Mouse (Mus musculus) 3134 (cell line): Measurements from ENCODE around the gene Elovl6.

ENCODE experiments used
- DNase-seq: peaks from one replicate; pipeline ENCODE4 v3.0.0-alpha.2; 2011; ENCODE audit warnings: low spot score; ENCODE audit not compliant: insufficient read length; ENCODE audit errors: extremely low read depth

The Elovl6 gene

DNA sequence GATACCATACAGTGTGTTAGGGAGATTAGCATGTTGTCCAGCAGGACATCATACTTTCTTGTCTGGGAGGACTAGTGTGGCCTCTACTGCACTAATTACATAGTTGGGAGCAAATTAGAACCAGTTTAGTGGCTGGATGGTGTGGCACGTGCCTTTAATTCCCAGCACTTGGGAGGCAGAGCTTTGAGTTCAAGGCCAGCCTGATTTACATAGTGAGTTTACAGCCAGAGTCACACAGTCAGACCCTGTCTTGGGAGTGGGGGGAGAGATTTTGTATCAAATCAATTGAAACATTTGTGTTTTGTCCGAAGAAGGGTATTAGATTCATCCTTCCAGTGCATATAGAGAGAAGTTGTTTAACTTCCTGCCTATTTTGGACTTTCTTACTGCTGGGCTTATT, 8.7 kb downstream of the Elovl6 start:
- no peak for DNase-seq

GRCm38 (mm10) chr3:129541456-129541855, 9.3 kb downstream of the Elovl6 start:
- no peak for DNase-seq

- DNase-seq, result no peak
These were observed 11.2 kb downstream of the Elovl6 start for GRCm38 (mm10) chr3:129543376-129543775.

DNA sequence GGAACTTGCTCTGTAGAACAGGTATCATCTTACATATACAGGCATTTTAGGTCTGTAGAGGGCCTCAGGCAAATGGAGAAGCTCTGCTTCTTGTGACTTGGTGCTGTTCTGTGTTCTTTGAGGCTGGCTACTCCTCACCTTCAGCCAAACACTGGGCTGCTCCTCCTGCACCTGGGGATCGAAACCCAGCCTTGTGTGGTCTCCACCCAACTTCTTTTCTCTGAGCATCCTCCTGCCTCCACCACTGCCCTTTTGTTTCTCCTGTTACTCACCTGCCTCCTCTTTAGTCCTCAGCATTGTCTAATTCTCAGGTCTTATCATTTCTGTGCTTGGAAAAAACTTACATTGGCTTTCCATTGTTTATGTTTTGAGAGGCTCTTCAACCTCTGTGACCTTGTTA, 12.1 kb downstream of the Elovl6 start:
- no peak for DNase-seq

DNA sequence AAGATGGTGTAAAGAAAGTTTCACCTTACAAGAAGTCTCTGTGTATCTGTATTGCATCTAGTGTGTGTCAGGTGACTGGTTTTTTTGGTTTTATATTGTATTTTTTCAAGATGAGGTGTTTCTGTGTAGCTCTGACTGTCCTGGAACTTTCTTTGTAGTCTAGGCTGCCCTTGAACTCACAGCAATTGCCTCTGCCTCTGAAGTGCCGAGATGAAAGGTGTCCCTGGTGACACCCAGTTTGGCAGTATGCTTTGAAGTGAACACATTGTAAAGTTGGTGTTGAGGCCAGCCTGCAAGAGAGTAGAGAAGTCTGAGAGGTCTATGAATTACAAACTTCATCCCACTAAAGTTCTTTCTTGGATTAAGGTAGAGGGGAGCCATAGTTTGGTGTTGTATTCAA, 13.1 kb downstream of the Elovl6 start:
- DNase-seq, result no peak

DNA sequence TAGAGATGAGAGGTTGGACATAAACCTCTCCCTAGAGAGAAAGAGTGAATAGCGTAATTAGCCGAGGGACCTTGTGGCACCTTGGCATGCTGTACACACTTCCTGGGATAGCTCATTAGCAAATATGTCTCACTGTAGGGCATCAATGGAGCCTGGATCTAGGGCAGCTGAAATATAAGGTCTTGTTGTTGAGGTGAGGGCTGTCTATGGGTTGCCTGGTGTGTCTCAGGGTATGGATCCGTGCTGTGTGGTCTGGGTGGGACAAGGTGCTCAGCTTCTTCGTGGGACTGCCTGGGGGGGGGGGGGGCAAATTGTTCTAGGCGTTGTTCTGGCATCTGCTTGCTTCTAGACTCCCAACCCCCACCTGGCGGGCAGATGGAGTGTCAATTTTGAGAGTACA, 13.6 kb downstream of the Elovl6 start:
- DNase-seq, result no peak

DNA sequence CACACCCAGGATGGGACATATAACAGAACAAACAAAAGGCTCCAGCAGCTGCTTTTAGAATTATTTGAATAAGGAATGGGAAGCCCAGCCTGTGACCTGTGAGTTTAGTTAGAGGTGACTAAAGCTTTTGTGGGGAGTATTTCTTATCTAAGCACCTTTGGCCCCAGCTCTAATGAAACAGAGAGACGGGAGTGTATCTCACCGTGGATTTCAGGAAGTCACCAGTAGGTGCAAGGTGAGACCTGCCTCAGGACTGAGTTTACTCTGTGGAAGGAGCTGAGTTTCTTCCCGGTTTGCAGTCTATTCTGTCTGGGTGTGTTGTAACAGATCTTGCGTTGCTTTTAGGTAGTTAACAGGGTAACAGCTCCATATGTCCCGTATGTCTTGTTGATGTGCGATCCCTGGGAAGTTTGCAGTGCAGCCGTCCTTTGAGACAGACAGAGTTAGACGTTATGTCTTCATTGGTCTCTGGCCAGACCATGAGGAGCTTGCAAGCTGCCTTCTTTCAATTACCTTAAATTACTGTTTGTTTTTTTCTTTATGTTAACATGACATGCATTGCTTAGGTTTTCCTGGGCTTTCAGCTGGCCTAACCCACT, 15.8 kb downstream of the Elovl6 start:
- DNase-seq, result no peak

DNA sequence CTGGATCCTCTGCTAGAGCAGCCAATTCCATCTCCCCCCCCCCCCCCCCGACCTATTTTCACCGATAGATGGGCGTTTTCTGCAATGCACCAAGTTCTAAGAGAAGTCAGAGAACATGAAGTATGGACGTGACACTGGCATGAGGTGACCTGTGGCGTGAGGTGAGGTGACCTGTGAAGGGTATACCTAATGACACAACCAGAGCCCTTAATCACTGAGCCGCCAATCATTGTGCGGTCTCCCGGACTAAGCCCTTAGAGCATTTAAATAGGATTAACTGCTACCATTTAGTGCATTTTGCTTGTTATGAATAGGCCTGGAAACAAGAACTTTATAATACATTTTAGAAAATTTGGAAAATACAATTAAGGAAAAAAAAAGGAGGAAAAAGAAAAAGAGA, 16.6 kb downstream of the Elovl6 start:
- DNase-seq, result no peak

DNA sequence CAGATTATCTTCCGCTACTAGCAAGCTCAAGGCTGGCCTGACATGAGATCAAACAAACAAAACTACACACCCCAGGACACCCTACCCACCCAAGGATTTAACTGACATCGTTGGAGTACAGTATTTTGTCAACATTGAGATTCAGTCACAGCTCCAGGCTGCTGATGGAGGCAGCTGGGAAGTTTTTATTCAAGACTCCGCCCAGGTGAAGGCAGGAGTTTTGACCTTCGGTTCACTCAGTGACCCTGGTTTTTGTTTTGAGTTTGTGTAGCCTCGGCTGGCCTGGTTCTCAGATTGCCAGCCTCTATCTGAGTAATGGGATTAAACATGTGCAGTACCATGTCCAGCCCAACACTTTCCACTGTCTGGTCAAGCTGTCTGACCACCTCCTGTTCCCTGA, 17.4 kb downstream of the Elovl6 start:
- DNase-seq, result no peak

- no peak for DNase-seq
These were observed 19.6 kb downstream of the Elovl6 start for GRCm38 (mm10) chr3:129551581-129552290.

DNA sequence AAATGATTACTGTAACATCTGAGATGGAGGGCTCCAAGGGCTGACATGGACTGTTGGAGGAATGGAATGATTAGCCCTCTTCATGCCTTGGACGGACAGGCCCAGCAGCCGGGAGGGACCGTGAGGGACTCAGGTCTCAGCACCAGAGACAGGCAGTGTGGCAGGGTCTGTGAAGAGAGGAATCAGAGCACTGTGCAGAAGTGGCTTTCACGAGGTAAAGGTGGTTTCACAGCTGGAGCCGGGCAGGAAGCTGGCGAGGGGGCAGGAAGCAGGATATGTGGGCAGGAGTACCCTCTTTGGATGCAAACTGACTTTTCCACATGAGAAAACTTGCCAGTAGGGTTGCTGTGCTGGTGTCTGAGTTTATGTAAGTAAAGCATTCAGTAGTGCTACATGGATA, 20.2 kb downstream of the Elovl6 start:
- no peak for DNase-seq

DNA sequence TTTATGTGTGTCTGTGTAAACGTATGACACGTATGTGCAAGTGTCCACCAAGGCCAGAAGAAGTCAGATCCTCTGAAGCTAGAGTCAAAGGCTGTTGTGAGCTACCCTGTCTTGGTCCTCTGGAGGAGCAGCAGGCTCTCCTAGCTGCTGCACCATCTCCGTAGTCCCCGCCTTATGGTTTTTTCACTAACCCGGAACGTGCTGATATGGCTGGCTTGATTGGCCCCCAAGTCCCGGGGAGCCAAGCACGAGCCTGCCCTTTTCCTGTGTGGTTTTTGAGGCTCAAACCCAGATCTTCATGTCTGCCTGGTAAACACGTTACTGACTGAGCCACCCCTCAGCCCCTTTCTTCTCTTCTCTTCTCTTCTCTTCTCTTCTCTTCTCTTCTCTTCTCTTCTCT, 21.0 kb downstream of the Elovl6 start:
- no peak for DNase-seq

DNA sequence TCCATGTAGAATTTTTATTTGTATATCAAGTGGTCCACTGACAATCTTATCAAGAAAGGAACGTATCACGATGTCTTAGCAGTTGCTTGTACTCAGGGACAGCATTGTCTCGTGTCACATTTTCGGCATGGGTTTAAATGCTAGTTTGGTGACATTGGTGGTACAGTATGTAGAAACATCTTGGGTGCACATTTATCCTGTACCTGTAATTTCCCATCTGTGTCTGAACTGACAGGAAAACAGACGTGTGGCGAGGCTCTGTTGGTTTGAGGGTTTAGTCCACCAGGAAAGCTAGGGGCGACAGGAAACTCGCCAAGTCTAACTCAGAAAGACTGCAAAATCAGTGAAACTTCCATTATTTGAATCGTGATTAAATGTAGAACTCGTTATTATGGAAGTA, 21.5 kb downstream of the Elovl6 start:
- no peak for DNase-seq

- no peak for DNase-seq
These were observed 22.3 kb downstream of the Elovl6 start for GRCm38 (mm10) chr3:129554436-129554835.

GRCm38 (mm10) chr3:129557048-129557447, 24.9 kb downstream of the Elovl6 start:
- DNase-seq, result no peak

- no peak for DNase-seq
These were observed 25.4 kb downstream of the Elovl6 start for GRCm38 (mm10) chr3:129557566-129557965.

- no peak for DNase-seq
These were observed 26.1 kb downstream of the Elovl6 start for GRCm38 (mm10) chr3:129558016-129558955.

DNA sequence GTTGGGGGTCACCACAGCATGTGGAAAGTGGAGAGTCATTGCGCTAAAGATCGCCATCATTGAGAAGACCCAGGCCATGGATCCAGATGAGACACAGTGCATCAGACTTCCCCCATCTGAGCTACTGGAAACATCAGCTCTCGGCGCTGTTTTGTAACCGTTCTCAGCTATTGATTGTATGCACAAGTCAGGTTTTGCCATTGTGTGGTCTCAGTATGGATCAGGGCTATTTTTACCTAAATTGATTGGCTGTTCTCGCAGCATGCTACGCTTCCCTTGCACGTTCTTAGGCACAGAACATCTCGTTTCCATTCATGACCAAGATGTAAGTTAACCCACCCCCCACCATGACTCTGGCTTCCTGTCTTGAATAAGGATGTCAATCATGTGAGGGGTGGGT, 27.9 kb downstream of the Elovl6 start:
- no peak for DNase-seq

- DNase-seq, result no peak
These were observed 28.9 kb downstream of the Elovl6 start for GRCm38 (mm10) chr3:129561011-129561410.

DNA sequence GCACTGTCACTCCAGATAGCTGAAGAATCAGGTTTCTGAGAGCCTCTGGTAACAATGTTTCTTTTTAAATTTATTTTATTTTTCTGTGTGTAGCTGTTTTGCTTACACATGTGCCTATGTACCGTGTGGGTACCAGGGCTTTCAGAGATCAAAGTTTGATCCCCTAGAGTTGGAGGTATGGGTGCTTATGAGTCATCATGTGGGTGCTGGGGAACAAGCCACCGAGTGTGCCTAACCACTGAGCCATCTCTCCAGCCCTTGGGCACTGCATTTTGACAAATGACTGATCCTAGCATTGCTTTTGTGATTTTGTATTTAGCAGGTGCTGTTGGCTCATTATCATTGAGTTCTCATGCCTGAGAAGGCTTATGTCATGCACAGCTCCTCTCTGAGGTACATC, 29.7 kb downstream of the Elovl6 start:
- no peak for DNase-seq

DNA sequence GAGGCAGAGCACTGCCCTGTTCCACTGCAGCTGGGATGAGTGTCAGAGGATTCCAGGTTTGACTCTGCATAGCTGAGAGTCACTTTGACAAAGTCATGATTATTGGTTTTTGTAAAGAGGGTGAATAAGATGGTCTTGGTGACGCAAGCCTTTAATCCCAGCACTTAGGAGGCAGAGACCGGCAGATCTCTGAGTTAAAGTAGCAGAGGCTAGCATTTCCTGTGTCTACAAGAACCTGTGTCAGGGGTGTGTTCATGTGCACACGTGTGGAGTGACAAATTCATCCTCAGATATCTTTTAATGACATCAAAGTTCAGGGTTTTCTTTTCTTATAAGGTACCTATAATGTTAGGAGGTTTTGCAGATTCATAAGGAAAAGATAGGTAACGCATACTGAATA, 30.3 kb downstream of the Elovl6 start:
- DNase-seq, result no peak

- DNase-seq, result no peak
These were observed 31.7 kb downstream of the Elovl6 start for GRCm38 (mm10) chr3:129563807-129564206.
